Mouse (Mus musculus) CD8-positive naive resting alpha-beta T cell, adult 2 months (primary cell): ENCODE measurements around the gene Chchd6.

Source experiments
- DNase-seq, 2 experiments: peaks; one replicate each; pipeline ENCODE4 v3.0.0; 2022; ENCODE audit warnings: low read depth in 2 of 2, low spot score in 2 of 2

Chchd6 gene

GRCm38 (mm10) chr6:89333964-89334702 is 261.3 kb downstream of the Chchd6 start:
- no peak for DNase-seq
